Mouse (Mus musculus) brown adipose tissue, adult 24 weeks (tissue): ENCODE measurements around the gene Anks1b. TPM values are rescaled to one million over a fixed set of nuclear protein-coding genes. Genes with fewer than 3 reads are reported as not detected.

Experiments
- H3K27ac ChIP-seq: fragments of 200-500 bp; replicated peaks from 2 replicates; pipeline ENCODE4 v1.5.1; 2012; ENCODE audit warnings: low read depth, mild to moderate bottlenecking, low read length
- H3K4me1 ChIP-seq: fragments of 200-500 bp; 2 replicates; pipeline ENCODE4 v1.6.1; 2012; ENCODE audit warnings: low read length, mixed read lengths; ENCODE audit not compliant: control insufficient read depth, insufficient read depth, insufficient read length
- H3K4me3 ChIP-seq: fragments of 200-500 bp; 2 replicates; pipeline ENCODE4 v1.5.1; 2012; ENCODE audit warnings: low read depth, mild to moderate bottlenecking, low read length, moderate library complexity; ENCODE audit not compliant: insufficient read depth
- polyA plus RNA-seq: library from polyadenylated mRNA; stranded (reverse); fragments of >200 nt; gene quantifications from 2 replicates; pipeline ENCODE4 v1.2.4, GENCODE M21; 2012; ENCODE audit not compliant: missing spikeins, insufficient read depth, insufficient read length

Gene Anks1b
- polyA plus RNA-seq, 1 experiment: not detected

- Histone ChIP-seq H3K27ac (no peak overlapping the region), H3K4me3 (no peak overlapping the region), H3K4me1 (no peaks in the 10 kb centered on the region)
Observed at GRCm38 (mm10) chr10:90043287-90043686, 170.0 kb downstream of the Anks1b start.

- Histone ChIP-seq H3K4me3 (no peak overlapping the region), H3K4me1 (no peaks in the 10 kb centered on the region)
Observed at GRCm38 (mm10) chr10:90043773-90044172, 170.5 kb downstream of the Anks1b start.

GRCm38 (mm10) chr10:90044229-90044628 lies 170.9 kb downstream of the Anks1b start:
- Histone ChIP-seq H3K27ac (no peak overlapping the region), H3K4me1 (no peaks in the 10 kb centered on the region), H3K4me3 (no peak overlapping the region)

More at GRCm38 (mm10) chr10:90043773-90044172, 170.5 kb downstream of the Anks1b start:
- no peak overlapping the region for H3K27ac ChIP-seq

GRCm38 (mm10) chr10:90068651-90069050 lies 195.3 kb downstream of the Anks1b start:
- H3K4me1 ChIP-seq: no peaks in the 10 kb centered on the region
- no peak overlapping the region for H3K27ac ChIP-seq
- H3K4me3 ChIP-seq: no peak overlapping the region

GRCm38 (mm10) chr10:90077930-90078329 lies 204.6 kb downstream of the Anks1b start:
- H3K27ac ChIP-seq: no peak overlapping the region
- no peak overlapping the region for H3K4me3 ChIP-seq
- H3K4me1 ChIP-seq: no peaks in the 10 kb centered on the region

GRCm38 (mm10) chr10:90081151-90081550 lies 207.8 kb downstream of the Anks1b start:
- H3K27ac ChIP-seq: no peak overlapping the region
- H3K4me3 ChIP-seq: no peak overlapping the region

GRCm38 (mm10) chr10:90081630-90082029 lies 208.3 kb downstream of the Anks1b start:
- Histone ChIP-seq H3K27ac (no peak overlapping the region), H3K4me3 (no peak overlapping the region), H3K4me1 (no peaks in the 10 kb centered on the region)

More at GRCm38 (mm10) chr10:90081151-90081550, 207.8 kb downstream of the Anks1b start:
- H3K4me1 ChIP-seq: no peaks in the 10 kb centered on the region

- H3K4me1 ChIP-seq: no peaks in the 10 kb centered on the region
Observed at GRCm38 (mm10) chr10:90093877-90094276, 220.6 kb downstream of the Anks1b start.

GRCm38 (mm10) chr10:90112662-90113061 lies 239.4 kb downstream of the Anks1b start:
- H3K4me3 ChIP-seq: no peak overlapping the region
- no peak overlapping the region for H3K27ac ChIP-seq
- no peaks in the 10 kb centered on the region for H3K4me1 ChIP-seq

More at GRCm38 (mm10) chr10:90093877-90094276, 220.6 kb downstream of the Anks1b start:
- Histone ChIP-seq H3K4me3 (no peak overlapping the region), H3K27ac (no peak overlapping the region)

GRCm38 (mm10) chr10:90116867-90117266 lies 243.6 kb downstream of the Anks1b start:
- Histone ChIP-seq H3K27ac (no peak overlapping the region), H3K4me3 (no peak overlapping the region), H3K4me1 (no peaks in the 10 kb centered on the region)

GRCm38 (mm10) chr10:90117836-90118235 lies 244.5 kb downstream of the Anks1b start:
- Histone ChIP-seq H3K27ac (no peak overlapping the region), H3K4me1 (no peaks in the 10 kb centered on the region), H3K4me3 (no peak overlapping the region)

GRCm38 (mm10) chr10:90137538-90137937 lies 264.2 kb downstream of the Anks1b start:
- no peak overlapping the region for H3K27ac ChIP-seq
- H3K4me3 ChIP-seq: no peak overlapping the region
- H3K4me1 ChIP-seq: no peaks in the 10 kb centered on the region

GRCm38 (mm10) chr10:90140947-90141346 lies 267.6 kb downstream of the Anks1b start:
- no peaks in the 10 kb centered on the region for H3K4me1 ChIP-seq
- H3K4me3 ChIP-seq: no peak overlapping the region
- no peak overlapping the region for H3K27ac ChIP-seq

GRCm38 (mm10) chr10:90144444-90144843 lies 271.1 kb downstream of the Anks1b start:
- Histone ChIP-seq H3K4me1 (no peaks in the 10 kb centered on the region), H3K4me3 (no peak overlapping the region), H3K27ac (no peak overlapping the region)

- H3K4me1 ChIP-seq: no peaks in the 10 kb centered on the region
- no peak overlapping the region for H3K4me3 ChIP-seq
- H3K27ac ChIP-seq: no peak overlapping the region
Observed at GRCm38 (mm10) chr10:90151510-90151909, 278.2 kb downstream of the Anks1b start.

- Histone ChIP-seq H3K27ac (no peak overlapping the region), H3K4me3 (no peak overlapping the region), H3K4me1 (no peaks in the 10 kb centered on the region)
Observed at GRCm38 (mm10) chr10:90169941-90170580, 296.8 kb downstream of the Anks1b start.
